Mouse (Mus musculus) retina, postnatal 7 days (tissue): ENCODE data around the gene Id3.
A peak's percentile ranks its signal among the peaks of the same experiment; 100 is the strongest.

Experiments
- DNase-seq: peaks from one replicate; pipeline ENCODE4 v3.0.0-alpha.2; 2012; ENCODE audit warnings: low read depth, low spot score

Gene Id3

DNA sequence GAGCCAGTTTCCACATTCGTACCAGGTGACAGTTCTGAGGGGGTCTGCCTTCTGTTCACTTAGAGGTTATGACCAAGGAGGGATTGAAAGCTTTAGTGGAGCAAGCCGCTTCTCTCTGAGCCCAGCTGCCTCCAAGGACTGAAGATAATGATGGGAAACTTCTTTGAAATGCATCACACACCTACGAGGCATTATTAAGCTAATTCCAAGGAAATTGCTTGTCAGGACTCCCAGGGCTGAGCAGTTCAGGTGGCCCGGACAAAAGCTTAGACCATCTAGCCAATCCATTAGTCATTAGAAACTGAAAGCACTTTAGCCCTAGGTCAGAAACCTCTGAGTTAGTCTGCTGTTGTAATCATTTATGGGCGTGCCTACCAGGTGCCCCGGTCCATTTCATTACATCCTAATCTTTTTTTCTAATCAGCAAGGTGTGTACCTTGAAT, 3.4 kb downstream of the Id3 start:
- DNase-seq: no peak

GRCm38 (mm10) chr4:136147436-136148135, 4.3 kb downstream of the Id3 start:
- peak; percentile 68 for DNase-seq

DNA sequence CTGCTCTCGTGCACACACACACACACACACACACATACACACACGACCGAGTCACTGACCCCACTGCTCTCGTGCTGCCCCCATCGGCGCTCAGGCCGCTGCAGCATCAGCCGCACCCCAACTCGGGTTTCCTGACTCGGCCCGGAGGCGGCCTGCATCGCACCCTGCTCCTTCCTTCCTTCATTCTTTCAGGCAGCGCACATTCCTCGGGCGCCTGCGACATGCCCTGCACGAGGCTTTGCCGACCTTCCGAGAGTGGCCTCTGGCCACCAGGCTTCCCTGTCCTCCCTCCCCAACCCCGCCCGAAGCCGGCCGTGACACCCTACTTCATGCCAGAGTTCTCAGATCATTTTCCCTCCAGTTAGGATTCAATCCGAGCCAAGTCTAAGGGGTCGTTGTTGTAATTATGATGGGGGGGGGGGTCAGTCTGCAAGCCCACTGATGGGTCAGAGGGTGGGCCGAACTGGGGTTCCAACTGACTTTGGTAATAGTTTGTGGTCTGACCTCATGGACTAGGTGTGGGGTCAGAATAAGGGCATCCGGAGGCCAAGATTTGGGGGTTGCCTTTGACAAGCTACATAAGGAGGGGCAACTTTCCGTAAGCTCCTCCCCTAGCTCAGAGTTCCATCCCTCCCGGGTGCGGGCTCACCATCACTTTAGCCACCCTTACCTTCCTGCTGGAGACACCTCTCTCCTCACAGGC, 5.2 kb downstream of the Id3 start:
- no peak for DNase-seq

GRCm38 (mm10) chr4:136149045-136149379, 5.7 kb downstream of the Id3 start:
- DNase-seq: no peak

DNA sequence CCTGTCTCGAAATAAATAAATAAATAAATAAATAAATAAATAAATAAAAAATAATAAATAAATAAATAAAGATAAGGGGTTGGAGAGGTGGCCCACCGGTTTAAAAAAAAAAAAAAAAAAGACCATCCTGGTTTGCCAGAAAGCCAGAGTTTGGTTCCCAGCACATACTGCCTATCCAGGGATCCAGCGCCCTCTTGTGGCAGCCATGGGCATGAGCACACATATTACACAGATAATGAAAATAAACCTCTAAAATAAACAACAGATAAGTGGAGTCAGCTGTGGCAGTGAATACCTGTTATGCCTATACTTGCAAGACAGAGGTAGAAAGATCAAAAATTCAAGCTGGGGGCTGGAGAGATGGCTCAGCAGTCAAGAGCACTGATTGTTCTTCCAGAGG, 6.4 kb downstream of the Id3 start:
- DNase-seq: no peak

DNA sequence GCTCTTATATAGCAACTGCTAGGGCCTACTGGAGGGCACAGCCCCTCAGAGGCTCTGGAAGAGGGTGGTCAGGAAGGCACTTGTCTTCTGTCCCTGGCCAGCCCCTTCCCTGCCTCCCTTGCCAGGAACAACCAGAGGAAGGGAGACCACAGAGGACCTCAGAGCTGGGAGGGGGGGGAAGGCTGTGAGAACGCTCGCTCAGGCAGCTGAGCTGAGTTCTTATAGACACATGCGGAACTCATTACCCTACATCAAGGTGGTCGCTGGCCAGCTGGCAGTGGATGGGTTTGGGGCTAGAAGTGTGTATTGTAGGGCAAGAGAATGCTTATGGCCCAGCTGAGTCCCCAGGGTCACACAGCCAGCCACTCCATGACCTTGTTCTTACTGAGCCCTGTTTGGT, 7.3 kb downstream of the Id3 start:
- DNase-seq: no peak

- DNase-seq: no peak
These were observed 9.5 kb downstream of the Id3 start for GRCm38 (mm10) chr4:136152821-136153220.

DNA sequence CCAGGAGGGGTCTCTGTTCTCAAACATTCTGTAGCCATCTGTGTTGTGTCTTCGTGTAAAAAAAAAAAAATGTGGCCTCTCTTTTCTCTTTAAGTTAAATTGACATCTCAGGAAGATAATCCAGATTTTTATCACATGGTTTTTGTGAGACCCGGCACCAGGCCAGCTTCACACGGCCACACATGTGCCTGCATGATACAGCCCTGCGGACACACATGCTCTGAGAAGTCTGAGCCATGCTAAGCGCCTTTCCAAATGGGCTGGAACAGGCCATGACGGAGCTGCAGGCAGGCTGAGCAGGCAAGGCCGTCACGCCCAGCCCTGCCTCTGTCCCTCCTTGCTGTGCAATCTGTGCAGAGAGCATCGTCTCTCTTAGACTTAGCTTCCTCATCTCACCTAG, 11.2 kb downstream of the Id3 start:
- DNase-seq: no peak

DNA sequence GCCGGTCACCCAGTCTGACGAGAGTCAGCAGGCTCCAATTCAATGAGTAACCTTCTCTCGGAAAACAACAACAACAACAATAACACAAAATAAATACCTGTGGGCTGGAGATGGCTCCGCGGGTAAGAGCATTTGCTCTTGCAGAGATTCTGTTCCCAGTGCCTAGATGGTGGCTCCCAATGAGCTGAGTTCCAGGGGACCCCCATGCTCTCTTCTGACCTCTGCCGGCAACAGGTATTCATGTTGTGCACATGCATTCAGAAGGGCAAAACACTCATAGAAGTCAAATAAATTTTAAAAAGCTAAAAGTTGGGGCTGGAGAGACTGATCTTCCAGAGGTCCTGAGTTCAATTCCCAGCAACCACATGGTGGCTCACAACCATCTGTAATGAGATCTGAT, 15.2 kb downstream of the Id3 start:
- no peak for DNase-seq

DNA sequence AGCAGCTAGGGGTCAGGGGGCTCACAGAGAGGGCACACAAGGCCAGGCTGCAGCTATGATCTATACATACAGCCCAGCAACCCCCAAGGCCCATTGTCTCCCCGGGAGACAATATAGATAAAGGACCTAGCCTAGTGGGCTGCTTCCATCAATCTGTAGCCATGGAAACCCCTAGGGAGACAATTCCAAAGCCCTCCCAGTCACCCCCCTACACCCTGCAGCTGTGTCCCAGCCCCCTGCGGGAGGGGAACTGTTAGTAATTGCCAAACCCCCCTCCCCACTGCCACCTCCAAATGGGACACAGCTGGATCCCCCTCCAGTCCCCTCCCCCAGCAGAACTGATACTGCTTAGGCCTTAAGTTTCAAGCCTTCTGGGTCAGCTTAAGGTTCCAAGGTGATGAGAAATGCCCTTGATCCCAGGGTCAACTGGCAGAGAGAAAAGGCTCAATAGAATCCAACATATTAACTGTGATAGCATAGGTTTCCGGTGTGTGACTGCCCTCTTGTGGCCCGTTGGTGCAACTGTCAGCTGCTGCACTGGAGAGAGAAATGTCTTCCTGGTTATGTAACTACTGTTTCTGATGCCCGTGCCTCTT, 16.6 kb downstream of the Id3 start:
- DNase-seq: peak; percentile 75

- peak; percentile 82 for DNase-seq
These were observed 20.2 kb downstream of the Id3 start for GRCm38 (mm10) chr4:136163448-136163847.

- no peak for DNase-seq
These were observed 21.7 kb downstream of the Id3 start for GRCm38 (mm10) chr4:136164981-136165380.

- DNase-seq: no peak
These were observed 24.4 kb downstream of the Id3 start for GRCm38 (mm10) chr4:136167701-136168100.

DNA sequence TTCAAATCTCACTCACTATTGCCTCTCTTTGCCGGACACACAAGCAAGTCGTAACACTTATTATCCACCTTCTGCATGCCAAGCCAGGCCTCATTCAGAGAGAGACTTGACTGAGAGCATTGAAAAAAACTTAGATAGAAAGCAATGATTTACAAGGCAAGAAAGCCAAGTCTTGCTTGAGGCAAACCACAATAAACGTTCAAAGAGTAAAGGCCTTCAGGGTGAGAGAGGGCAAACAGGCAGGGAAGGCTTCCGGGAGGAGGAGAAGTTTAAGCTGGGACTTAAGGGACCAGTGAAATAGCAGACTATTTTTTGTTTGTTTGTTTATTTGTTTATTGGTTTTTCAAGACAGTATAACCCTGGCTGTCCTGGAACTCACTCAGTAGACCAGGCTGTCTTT, 27.1 kb downstream of the Id3 start:
- no peak for DNase-seq

DNA sequence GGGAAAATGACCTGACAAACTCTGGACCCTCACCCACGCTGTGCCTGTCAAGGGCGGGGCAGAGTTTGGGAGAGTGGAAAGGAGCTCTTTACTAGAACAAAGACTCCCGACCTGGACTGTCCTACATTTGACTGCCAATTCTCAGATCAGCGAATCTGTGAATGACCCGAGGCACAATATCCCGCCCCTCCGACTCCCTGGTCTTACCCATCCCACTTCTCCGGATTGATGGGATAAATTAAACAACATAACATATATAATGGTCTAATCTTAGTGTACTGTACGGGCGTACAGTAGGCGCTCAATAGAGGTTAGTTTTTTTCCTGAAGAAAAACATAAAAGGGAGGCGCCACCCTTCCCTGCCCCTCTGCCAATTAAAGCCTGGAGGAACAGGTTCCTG, 28.2 kb downstream of the Id3 start:
- DNase-seq: no peak

DNA sequence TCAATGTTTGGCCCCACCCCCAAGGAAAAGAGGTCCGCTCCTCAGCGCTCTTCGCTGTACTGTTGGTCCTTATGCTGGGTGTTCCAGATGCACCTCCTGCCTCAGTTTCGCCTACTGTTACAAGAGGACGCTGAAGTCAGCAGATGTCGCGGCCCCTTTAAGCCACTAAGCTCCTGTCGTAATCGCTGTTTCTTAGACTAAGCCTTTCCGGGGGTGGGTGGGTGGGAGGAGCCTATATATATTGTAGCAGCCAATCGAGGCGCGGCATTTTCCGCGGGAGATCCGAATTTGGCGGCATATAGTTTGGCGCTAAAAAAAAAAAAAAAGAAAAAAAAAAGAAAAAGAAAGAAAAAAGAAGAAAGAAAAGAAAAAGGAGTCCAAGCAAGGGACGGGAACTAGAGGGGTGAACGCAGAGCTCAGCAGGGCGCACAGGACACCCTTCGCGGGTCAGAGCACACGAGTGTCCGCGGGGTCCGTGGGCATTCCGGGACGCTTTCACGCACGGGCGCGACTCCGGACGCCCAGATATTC, 28.8 kb downstream of the Id3 start, which contains the start of gene E2f2:
Gene E2f2 (plus strand): TSS at position 384 of the 531 bp plus-strand sequence.
- DNase-seq: peak; percentile 65

- peak; percentile 34 for DNase-seq
These were observed 29.4 kb downstream of the Id3 start for GRCm38 (mm10) chr4:136172542-136173209.

DNA sequence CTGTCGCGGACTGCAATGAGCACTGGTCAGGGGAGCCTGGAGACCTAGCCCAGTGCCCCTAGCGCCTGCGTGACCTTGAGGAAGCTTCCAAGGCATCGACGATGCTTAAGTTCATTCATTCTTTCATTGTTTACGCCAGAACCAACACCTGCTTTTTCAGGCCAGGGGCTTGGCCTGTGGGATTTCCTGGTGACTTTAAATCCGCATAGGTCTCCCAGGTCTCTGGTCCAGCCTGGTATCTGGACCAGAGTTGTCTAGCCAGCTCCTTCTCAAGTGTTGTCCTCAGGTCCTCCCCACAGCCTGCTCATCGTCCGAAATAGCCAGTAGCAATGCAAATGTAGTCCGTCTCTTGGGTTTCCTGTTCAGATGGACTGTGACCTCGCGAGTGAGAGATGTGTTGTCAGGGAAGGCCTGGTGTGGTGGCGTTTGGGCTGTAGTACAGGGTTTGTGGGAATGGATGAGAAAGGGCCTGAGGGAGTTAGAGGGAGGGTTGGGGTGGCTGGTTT, 30.0 kb downstream of the Id3 start:
- no peak for DNase-seq

- DNase-seq: no peak
These were observed 31.2 kb downstream of the Id3 start for GRCm38 (mm10) chr4:136174216-136175193.

DNA sequence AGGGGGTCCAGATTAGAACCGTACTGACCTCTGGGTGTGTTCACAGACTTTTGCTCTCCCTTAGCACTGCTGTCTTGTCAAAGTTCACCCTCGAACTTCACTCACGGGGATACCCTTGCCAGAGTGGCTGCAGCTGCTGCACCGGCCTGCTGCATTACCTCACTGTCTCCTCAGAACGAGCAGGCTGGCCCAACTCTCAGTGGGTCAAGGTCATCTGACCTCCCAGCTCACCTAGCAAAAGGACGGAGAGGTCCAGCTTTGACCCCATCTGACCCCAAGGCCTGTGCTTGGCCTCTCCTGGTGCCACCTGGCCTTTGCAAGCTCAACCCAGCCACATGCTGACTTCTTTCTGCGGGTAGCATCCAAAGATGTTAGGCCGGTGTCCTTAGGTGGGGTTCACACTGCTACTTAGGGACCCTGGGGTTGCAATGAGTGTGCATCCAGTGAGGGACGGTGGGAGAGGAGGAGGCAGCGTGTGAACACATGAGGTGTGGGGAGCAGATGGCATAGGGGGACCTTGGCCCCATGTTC, 32.8 kb downstream of the Id3 start:
- no peak for DNase-seq

GRCm38 (mm10) chr4:136177244-136177611, 33.9 kb downstream of the Id3 start:
- DNase-seq: no peak
